Comparison of ENCODE assay signal across 12 mouse cellular contexts in genomic region chr14:121735678-121736077, GRCm38 (mm10).
DNase-seq lines count a peak whose midpoint lies in the region; TF ChIP-seq lines count a peak whose summit lies in the region.
"Had no signal": no experiment of that assay in that cellular context is flagged by ENCODE, and none has a peak within 500 bp of the region (broad histone marks: within the 10 kb centered on the region; RNA-seq: fewer than 3 reads in every experiment).

No protein-coding gene starts in this region.

- peak; percentile 60 for TF ChIP-seq CTCF in left cerebral cortex, adult 2 months (IDR thresholded peaks at IDR 0.05)
- TF ChIP-seq CTCF in brain, embryonic 14.5 days (IDR thresholded peaks at IDR 0.05; ENCODE audit: borderline replicate concordance, extremely low read depth, insufficient read depth, insufficient read length): peak; percentile 27; the same call in 1 of the 2 replicates

- no peak for TF ChIP-seq POLR2A in brain, embryonic 14.5 days (IDR thresholded peaks at IDR 0.05; ENCODE audit: borderline replicate concordance, extremely low read depth, insufficient read depth, insufficient read length, poor library complexity, severe bottlenecking)

- intact Hi-C loops in left cerebral cortex, adult 2 months (cut with DNase I): loop anchor here (5.0 kb wide), 1 partner anchor 98 kb away; no protein-coding TSS in a partner anchor
- intact Hi-C loops in left cerebral cortex, postnatal 10 days (cut with DNase I): loop anchor here (10.0 kb wide), 1 partner anchor 121 kb away; no protein-coding TSS in a partner anchor

- H3K4me3 ChIP-seq in left cerebral cortex, adult 2 months: no peak overlapping the region
- H3K4me3 ChIP-seq: hindbrain, embryonic 10.5 days; limb, embryonic 10.5 days had no signal

- no peak overlapping the region for H3K27ac ChIP-seq in left cerebral cortex, adult 2 months
- H3K27ac ChIP-seq: hindbrain, embryonic 10.5 days; limb, embryonic 10.5 days had no signal

- peak; percentile 43 for DNase-seq in embryo, embryonic 10 days (ENCODE audit: low spot score)
- DNase-seq in embryo, embryonic 11 days: no peak
- DNase-seq in left cerebral cortex, adult 2 months (ENCODE audit: extremely low spot score in 1 of 2, low spot score in 2 of 2): no peak
- DNase-seq in left cerebral cortex, adult 11 months (ENCODE audit: low spot score): no peak
- peak; percentile 36 for DNase-seq in A20 (ENCODE audit: low read depth, low spot score)
- no peak for DNase-seq in brain, embryonic 14.5 days (ENCODE audit: low read depth)
- no peak for DNase-seq in adrenal gland, postnatal 10 days
- DNase-seq in left cerebral cortex, postnatal 10 days (ENCODE audit: extremely low spot score in 1 of 2, low spot score in 2 of 2): no peak
- DNase-seq: cerebellum, adult 8-10 months; kidney, postnatal 4 days had no signal

Comparison
In these comparisons a context has a peak if more than half of its experiments do, and no peak if none do; other contexts are left out.
1. DNase-seq: peak in embryo, embryonic 10 days (single experiment) and A20 (single experiment); none in embryo, embryonic 11 days (single experiment), left cerebral cortex, adult 2 months (0 of 2), left cerebral cortex, adult 11 months (single experiment), brain, embryonic 14.5 days (single experiment), adrenal gland, postnatal 10 days (single experiment) and left cerebral cortex, postnatal 10 days (0 of 2).